Mouse (Mus musculus) induced T-regulatory cell, adult 2 months (primary cell): ENCODE results near the gene Cnnm4.

ENCODE experiments used
- DNase-seq: peaks from one replicate; pipeline ENCODE4 v3.0.0-alpha.2; 2012; ENCODE audit warnings: low read depth

The Cnnm4 gene

GRCm38 (mm10) chr1:36473211-36473780 is 1.9 kb downstream of the Cnnm4 start:
- peak; percentile 18 for DNase-seq

GRCm38 (mm10) chr1:36474646-36475045 is 3.2 kb downstream of the Cnnm4 start:
- no peak for DNase-seq

GRCm38 (mm10) chr1:36475480-36476110 is 4.2 kb downstream of the Cnnm4 start:
- DNase-seq: no peak

- DNase-seq: no peak
Observed at GRCm38 (mm10) chr1:36476426-36476825, 5.0 kb downstream of the Cnnm4 start.

- no peak for DNase-seq
Observed at GRCm38 (mm10) chr1:36478343-36478795, 6.9 kb downstream of the Cnnm4 start.

GRCm38 (mm10) chr1:36479903-36480899 is 8.8 kb downstream of the Cnnm4 start:
- no peak for DNase-seq

- no peak for DNase-seq
Observed at GRCm38 (mm10) chr1:36483825-36484224, 12.4 kb downstream of the Cnnm4 start.

- DNase-seq: no peak
Observed at GRCm38 (mm10) chr1:36485080-36485479, 13.7 kb downstream of the Cnnm4 start.

- DNase-seq: no peak
Observed at GRCm38 (mm10) chr1:36487111-36487510, 15.7 kb downstream of the Cnnm4 start.

GRCm38 (mm10) chr1:36489661-36490060 is 18.2 kb downstream of the Cnnm4 start:
- no peak for DNase-seq

GRCm38 (mm10) chr1:36492416-36493139 is 21.2 kb downstream of the Cnnm4 start:
- DNase-seq: no peak

- no peak for DNase-seq
Observed at GRCm38 (mm10) chr1:36493299-36493698, 21.9 kb downstream of the Cnnm4 start.

- DNase-seq: no peak
Observed at GRCm38 (mm10) chr1:36496719-36497118, 25.3 kb downstream of the Cnnm4 start.

GRCm38 (mm10) chr1:36497312-36497711 is 25.9 kb downstream of the Cnnm4 start:
- DNase-seq: no peak

- peak; percentile 86 for DNase-seq
Observed at GRCm38 (mm10) chr1:36501261-36501660, 29.8 kb downstream of the Cnnm4 start.

- no peak for DNase-seq
Observed at GRCm38 (mm10) chr1:36508238-36508637, 36.8 kb downstream of the Cnnm4 start.

GRCm38 (mm10) chr1:36511289-36512021 is 40.0 kb downstream of the Cnnm4 start, which contains the start of gene Cnnm3:
Cnnm3 (plus strand) TSS chr1:36511867.
- peak; percentile 99 for DNase-seq

- peak; percentile 63 for DNase-seq
Observed at GRCm38 (mm10) chr1:36512089-36512965, 40.9 kb downstream of the Cnnm4 start.

GRCm38 (mm10) chr1:36512966-36513280 is 41.5 kb downstream of the Cnnm4 start:
- no peak for DNase-seq

- no peak for DNase-seq
Observed at GRCm38 (mm10) chr1:36513310-36513709, 41.9 kb downstream of the Cnnm4 start.
